Mouse (Mus musculus) spleen, postnatal 4 days (tissue): Measurements from ENCODE around the gene Wnt9a.

Experiments
- DNase-seq, 2 experiments: peaks; one replicate each; pipeline ENCODE4 v3.0.0; 2022; ENCODE audit warnings: low spot score in 2 of 2

Wnt9a gene

GRCm38 (mm10) chr11:59302700-59303569 lies 3.8 kb upstream of the Wnt9a start:
- peak; percentile 50 to 74 for DNase-seq

DNA sequence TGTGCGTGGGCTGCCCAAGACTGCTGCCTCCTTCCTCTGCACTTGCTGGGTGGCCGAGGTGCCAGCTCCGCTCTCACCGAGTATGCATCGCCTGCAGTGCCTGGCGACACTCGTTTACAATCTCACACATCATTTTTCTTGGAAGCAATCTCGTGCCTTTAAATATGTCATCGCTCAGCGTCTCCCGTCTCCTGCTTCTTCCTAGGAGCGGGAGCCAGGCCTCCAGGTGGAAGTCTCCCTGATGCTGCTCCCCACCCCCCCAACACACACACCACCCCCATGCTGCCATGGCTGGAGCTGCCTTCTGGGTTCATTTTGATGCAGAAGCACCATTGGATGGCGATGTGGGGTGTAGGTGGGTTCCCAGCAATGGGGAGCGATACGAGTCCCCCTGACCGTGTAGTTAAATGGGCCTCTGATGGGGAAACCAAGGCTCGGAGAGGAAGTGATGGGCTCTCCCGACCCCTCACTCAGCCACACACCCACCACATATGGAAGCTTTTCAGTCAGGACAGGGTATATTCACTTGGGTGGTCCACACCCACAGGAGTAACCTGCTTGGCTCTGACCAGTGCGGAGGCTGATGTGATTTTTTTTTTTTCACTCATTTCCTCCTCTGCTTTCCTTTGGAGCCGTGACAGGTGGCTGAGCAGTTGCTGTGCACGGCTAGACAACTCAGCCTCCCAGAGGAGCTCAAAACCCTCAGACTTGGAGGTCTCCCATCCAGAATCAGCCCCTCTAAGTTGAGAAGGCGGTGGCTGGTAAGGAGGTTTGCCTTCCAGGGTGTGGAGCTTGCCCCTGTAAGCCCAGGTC lies 1.5 kb upstream of the Wnt9a start:
- DNase-seq, result no peak

DNA sequence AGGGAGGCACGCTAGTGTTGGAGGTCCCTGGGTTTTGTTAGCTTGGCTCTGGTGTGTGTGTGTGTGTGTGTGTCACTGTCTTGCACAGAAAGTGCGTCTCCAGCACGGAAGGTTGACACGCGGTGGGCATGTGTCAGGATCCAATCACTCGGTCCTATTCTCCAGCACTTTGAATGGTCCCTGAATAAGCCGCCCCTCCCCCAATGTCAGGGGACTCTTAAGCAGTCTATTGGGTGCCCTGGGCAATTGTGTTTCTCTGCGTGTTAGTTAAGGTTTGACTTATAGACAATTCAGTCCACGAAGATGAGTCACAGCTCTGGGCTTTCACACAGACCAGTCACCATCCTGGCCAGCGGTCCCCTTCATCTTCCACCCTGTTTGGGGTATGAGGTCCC lies 910 bp upstream of the Wnt9a start:
- no peak for DNase-seq

- DNase-seq, result peak; percentile 48 to 76
Observed at GRCm38 (mm10) chr11:59307422-59308163, 865 bp downstream of the Wnt9a start.

DNA sequence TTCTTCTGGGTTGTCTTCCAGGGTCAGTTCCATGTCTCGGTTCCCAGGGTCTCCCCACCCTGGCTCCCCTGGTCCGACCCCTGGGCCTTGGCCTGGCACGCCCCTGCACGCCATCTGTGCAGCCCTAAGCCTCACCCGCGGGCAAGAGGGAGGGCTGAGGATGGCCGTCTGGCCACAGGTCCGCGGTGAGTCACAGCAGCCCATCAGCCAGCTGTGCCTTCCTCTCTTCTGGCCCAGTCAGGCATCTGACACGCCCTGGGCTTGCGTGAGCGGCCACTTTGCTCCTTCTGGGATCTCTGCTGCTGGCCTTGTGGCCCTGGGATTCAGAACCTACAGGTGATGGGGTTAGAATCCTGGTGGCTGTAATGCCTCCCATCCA lies 1.4 kb downstream of the Wnt9a start:
- no peak for DNase-seq

DNA sequence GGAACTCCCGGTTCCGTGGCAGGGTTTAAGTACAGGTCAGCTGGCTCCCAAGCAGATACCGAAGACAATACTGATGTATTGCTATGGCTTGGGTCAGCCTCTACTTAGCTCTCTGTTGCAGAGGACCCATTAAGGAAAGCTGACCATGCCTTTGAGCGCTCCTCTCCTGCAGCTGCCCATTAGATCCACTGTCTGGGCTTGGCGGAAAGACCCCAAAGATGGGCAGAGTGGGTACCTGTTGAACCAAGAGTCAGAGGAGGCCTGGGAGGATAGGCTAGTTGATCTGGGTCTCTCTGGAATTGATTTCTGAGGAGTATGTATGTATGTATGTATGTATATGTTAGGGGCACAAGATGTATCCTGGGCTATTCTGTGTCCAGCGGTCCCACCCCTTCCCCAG lies 1.9 kb downstream of the Wnt9a start:
- no peak for DNase-seq

- DNase-seq, result no peak
Observed at GRCm38 (mm10) chr11:59309106-59309805, 2.5 kb downstream of the Wnt9a start.

- no peak for DNase-seq
Observed at GRCm38 (mm10) chr11:59309976-59310375, 3.2 kb downstream of the Wnt9a start.

GRCm38 (mm10) chr11:59312060-59312459 lies 5.3 kb downstream of the Wnt9a start:
- DNase-seq, result no peak

- no peak for DNase-seq
Observed at GRCm38 (mm10) chr11:59312501-59312900, 5.8 kb downstream of the Wnt9a start.

GRCm38 (mm10) chr11:59313029-59313811 lies 6.5 kb downstream of the Wnt9a start:
- no peak for DNase-seq

- no peak for DNase-seq
Observed at GRCm38 (mm10) chr11:59313944-59314343, 7.2 kb downstream of the Wnt9a start.

GRCm38 (mm10) chr11:59316517-59316916 lies 9.8 kb downstream of the Wnt9a start:
- no peak for DNase-seq

GRCm38 (mm10) chr11:59322988-59323387 lies 16.3 kb downstream of the Wnt9a start:
- DNase-seq, result no peak

DNA sequence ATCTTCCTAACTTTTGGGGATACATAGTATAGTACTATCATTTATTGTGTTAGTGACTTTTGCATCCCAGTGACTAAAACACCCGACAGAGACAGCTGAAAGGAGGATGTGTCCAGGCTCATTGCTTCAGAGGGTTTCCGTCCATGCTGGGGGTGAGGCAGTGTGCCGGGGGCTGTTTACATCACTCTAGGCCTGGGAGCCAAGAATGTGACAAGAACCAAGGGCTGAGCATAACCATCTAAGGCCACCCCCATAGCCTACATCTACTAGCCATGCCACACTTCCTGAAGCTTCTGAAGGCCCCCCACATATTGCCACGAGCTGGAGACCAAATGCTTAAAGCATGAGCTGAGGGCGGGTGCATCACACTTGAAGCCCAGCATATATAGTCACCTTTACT lies 18.0 kb downstream of the Wnt9a start:
- DNase-seq, result no peak

- no peak for DNase-seq
Observed at GRCm38 (mm10) chr11:59327625-59328024, 20.9 kb downstream of the Wnt9a start.

- no peak for DNase-seq
Observed at GRCm38 (mm10) chr11:59329616-59330015, 22.9 kb downstream of the Wnt9a start.

DNA sequence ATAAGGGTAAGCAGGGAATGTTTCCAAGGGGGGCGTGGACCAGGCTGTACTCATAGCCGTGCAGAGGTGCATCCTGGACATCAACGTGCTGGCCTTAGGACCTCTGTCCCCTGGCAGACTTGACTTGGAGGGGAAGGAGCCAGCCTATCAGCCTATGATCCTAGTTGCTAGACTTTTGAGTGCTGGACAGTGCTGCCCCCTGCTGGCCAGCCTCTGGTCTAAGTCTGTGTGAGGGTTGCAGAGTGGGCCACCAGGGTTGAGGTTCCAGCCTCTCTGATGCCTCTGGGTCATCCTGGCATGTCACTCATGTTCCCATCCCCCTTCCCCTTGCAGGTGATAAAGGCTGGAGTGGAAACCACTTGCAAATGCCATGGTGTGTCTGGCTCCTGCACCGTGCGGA lies 23.8 kb downstream of the Wnt9a start:
- peak; percentile 46 to 83 for DNase-seq

DNA sequence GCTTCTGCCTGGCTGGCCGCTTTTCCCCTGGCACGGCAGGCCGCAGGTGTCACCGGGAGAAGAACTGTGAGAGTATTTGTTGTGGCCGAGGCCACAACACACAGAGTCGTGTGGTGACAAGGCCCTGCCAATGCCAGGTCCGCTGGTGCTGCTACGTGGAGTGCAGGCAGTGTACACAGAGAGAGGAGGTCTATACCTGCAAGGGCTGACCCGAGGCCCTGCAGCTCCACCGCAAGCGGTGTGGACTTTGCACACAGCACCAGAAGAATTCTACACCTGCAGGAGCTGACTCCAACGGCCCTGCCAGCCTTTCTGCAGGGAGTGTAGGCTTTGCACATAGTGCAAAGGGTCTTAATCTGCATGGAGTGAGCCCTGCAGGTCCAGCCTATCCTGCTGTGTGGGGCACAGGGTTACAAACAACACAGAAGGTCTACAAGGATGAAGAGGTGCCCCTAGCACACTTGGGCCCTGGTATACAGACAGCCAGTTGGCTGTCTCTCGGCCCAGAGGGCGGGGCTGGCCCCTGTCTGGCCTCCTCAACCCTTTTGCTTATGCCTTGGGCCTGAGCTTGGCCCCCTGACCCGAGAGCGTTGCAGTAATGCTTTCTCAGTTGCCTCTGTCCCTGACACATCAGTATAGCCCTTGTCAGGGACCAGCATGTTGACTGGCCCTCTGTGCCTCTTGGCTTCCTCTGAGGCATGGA lies 24.6 kb downstream of the Wnt9a start:
- DNase-seq, result no peak

- no peak for DNase-seq
Observed at GRCm38 (mm10) chr11:59332938-59333337, 26.2 kb downstream of the Wnt9a start.
